Mouse (Mus musculus): ENCODE results near the gene Dtx2.
"Not testable (repeated sequence)": the region's sequence is repeated elsewhere in the genome, so short reads cannot be mapped to it uniquely, and the experiment has no call there.

Gene Dtx2

GRCm38 (mm10) chr5:136066404-136067148, 72.0 kb downstream of the Dtx2 start:
- DNase-seq (ENCODE audit: low spot score), result not testable (repeated sequence)

- no peak for DNase-seq (ENCODE audit: low spot score)
Observed at GRCm38 (mm10) chr5:136069411-136069810, 74.8 kb downstream of the Dtx2 start.

- no peak for DNase-seq (ENCODE audit: low spot score)
Observed at GRCm38 (mm10) chr5:136073051-136073450, 78.5 kb downstream of the Dtx2 start.

GRCm38 (mm10) chr5:136073526-136073925, 78.9 kb downstream of the Dtx2 start:
- no peak for DNase-seq (ENCODE audit: low spot score)

GRCm38 (mm10) chr5:136075076-136075475, 80.5 kb downstream of the Dtx2 start:
- DNase-seq (ENCODE audit: low spot score), result no peak

- DNase-seq (ENCODE audit: low spot score), result no peak
Observed at GRCm38 (mm10) chr5:136076284-136076683, 81.7 kb downstream of the Dtx2 start.

- DNase-seq (ENCODE audit: low spot score), result no peak
Observed at GRCm38 (mm10) chr5:136077001-136077550, 82.5 kb downstream of the Dtx2 start.

GRCm38 (mm10) chr5:136078136-136078535, 83.5 kb downstream of the Dtx2 start:
- DNase-seq (ENCODE audit: low spot score), result no peak

- DNase-seq (ENCODE audit: low spot score), result no peak
Observed at GRCm38 (mm10) chr5:136082345-136082744, 87.7 kb downstream of the Dtx2 start.
